Mouse (Mus musculus) kidney, postnatal 10 days (tissue): ENCODE measurements around the gene Gm45717.

Experiments
- DNase-seq: peaks from one replicate; pipeline ENCODE4 v3.0.0; 2021; ENCODE audit warnings: mixed read lengths

The Gm45717 gene

DNA sequence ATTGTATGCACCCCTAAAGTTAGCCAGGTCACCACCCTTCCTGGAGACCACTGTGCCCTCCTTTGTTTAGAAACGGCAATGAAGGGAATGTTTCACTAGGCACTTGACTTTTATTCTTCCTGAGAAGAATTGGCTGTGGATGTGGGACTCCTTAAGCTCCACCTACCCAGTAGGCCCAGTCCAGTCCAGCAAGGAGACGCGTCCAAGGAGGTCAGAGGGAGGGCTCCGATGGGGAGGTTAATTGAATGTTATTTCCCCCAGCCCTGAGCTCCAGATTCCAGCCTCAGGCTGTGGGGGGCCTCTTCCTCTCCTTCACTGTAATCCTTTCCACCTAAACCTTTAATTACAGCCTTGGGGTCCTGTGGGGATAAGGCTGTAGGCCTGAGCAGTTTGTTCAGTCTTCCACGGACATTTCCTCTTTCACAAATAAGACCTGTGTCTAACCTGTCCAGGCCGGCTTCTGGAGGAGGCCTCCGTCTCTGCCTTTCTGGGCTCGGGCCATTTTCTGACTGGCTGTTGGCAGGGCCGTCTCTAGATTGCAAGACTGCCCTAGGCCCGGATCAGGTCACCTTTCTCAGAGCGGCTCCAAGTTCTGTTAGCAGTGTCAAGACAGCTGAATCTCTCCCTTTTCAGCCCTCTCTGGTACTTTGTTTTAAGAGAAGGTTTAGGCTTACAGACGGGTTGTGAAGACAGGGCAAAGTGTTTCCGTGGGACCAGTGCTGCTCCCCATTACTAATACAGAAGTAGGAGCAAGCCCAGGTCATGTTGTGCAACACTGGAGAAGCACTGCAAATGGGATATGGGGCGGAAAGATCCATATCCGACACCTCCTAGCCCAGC, 53.5 kb downstream of the Gm45717 start:
- no peak for DNase-seq

- no peak for DNase-seq
Measured at GRCm38 (mm10) chr7:140900220-140900619, 55.5 kb downstream of the Gm45717 start, which contains the start of gene Cox8b. Gene Cox8b (minus strand): TSS chr7:140900446.
